Mouse (Mus musculus): Measurements from ENCODE around the gene Col27a1. TPM values are rescaled to one million over a fixed set of nuclear protein-coding genes. Genes with fewer than 3 reads are reported as not detected.

The Col27a1 gene
- total RNA-seq, 2 experiments from 2014 or later = 0.15 to 0.29 TPM

DNA sequence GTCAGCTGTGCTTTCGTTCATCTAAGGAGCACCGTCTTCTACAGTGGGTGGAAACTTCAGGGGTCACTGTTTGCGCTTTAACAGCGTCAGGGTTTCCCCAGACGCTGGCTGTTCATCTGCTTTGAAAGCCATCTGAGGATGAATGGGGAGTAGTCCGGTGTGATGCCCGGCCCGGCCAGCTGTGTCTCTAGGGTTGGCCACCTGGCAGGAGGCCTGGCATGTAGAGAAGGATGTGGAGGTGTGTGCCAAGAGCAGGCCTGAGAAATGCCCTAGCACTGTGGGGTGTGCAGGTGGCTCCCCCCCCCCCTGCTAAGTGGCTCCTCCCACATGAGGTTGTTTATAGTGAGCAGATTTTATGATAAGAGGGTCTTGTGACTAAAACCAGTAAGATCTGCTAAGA lies 8.4 kb downstream of the Col27a1 start:
- no peak for ATAC-seq (replicated peaks; ENCODE audit: poor library complexity)

GRCm38 (mm10) chr4:63225373-63225772 lies 11.6 kb downstream of the Col27a1 start:
- ATAC-seq (replicated peaks; ENCODE audit: poor library complexity) = no peak

- no peak for ATAC-seq (replicated peaks; ENCODE audit: poor library complexity)
Observed at GRCm38 (mm10) chr4:63226164-63226882, 12.5 kb downstream of the Col27a1 start.

- no peak for ATAC-seq (replicated peaks; ENCODE audit: poor library complexity)
Observed at GRCm38 (mm10) chr4:63226883-63227235, 13.1 kb downstream of the Col27a1 start.

- no peak for ATAC-seq (replicated peaks; ENCODE audit: poor library complexity)
Observed at GRCm38 (mm10) chr4:63228943-63229342, 15.1 kb downstream of the Col27a1 start.

GRCm38 (mm10) chr4:63229991-63230581 lies 16.3 kb downstream of the Col27a1 start:
- no peak for ATAC-seq (replicated peaks; ENCODE audit: poor library complexity)

- ATAC-seq (replicated peaks; ENCODE audit: poor library complexity) = no peak
Observed at GRCm38 (mm10) chr4:63231121-63231520, 17.3 kb downstream of the Col27a1 start.

DNA sequence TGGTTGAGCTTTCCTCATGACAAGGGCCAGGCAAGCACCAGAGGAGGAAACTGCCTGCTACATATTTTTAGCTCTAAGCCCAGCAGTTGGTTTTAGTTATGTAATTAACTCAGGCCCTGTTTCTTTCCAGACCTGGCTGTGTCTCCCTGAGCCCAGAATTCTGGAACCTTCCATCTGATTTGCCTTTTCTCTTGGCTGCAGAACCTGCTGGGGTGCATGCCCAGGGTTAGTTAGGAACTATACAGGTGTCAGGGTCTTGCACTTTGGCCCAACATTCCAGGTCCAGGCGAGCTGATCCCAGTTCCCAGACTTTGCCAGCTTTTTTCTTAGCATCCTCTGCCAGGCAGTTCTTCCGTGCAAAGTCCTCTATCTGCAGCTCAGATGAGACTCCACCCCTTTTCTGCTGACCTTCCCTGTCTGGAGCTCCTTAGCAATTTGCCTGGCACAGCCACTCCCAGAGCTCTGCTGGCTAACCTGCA lies 18.8 kb downstream of the Col27a1 start:
- ATAC-seq (replicated peaks; ENCODE audit: poor library complexity) = no peak

DNA sequence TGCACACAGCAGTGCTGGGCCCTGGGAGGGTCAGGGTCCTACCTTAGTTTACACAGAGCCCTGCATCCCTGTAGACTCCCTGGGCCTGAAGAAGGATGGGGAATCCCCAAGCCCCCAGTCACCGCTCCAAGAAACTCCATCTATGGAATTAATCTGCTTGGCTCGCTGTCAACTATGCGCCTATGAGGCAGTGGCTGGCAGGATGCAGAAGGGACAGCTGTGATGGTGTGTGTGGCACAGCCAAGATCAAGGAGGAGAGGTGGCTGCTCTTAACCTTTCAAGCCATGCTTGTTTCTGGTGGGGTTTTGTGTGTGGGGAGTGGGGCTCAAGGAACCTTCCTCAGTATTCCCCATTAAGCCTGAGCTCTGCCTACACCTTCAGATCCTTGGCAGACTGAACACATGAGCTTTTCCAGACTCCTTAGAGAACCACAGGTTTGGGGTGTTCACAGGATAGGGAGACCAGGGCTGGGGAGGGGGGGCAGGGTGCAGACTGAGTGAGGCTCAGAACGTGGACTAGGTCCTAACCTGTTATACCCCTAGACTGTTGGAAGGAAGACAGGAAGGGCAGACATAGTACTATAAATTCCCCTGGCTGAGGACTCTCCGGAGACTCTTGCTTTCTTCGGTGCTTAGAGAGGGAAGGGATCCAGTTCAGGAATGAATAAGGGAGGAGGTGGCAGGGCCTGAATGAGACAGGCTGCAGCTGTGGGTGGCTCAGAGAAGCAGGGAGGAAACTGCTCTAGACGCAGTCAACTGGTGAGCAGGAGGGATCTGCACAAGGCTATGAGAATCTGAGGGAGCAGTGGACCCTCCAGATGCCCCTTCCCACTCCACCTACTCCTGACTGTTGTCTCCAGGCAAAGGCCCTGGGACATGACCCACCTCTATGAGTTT lies 20.0 kb downstream of the Col27a1 start:
- no peak for ATAC-seq (replicated peaks; ENCODE audit: poor library complexity)

GRCm38 (mm10) chr4:63234852-63235251 lies 21.0 kb downstream of the Col27a1 start:
- ATAC-seq (replicated peaks; ENCODE audit: poor library complexity) = no peak

GRCm38 (mm10) chr4:63236235-63236634 lies 22.4 kb downstream of the Col27a1 start:
- no peak for ATAC-seq (replicated peaks; ENCODE audit: poor library complexity)

GRCm38 (mm10) chr4:63237225-63237624 lies 23.4 kb downstream of the Col27a1 start:
- no peak for ATAC-seq (replicated peaks; ENCODE audit: poor library complexity)

- no peak for ATAC-seq (replicated peaks; ENCODE audit: poor library complexity)
Observed at GRCm38 (mm10) chr4:63238141-63238540, 24.3 kb downstream of the Col27a1 start.

GRCm38 (mm10) chr4:63238722-63239121 lies 24.9 kb downstream of the Col27a1 start:
- no peak for ATAC-seq (replicated peaks; ENCODE audit: poor library complexity)

- ATAC-seq (replicated peaks; ENCODE audit: poor library complexity) = no peak
Observed at GRCm38 (mm10) chr4:63241031-63241430, 27.2 kb downstream of the Col27a1 start.

DNA sequence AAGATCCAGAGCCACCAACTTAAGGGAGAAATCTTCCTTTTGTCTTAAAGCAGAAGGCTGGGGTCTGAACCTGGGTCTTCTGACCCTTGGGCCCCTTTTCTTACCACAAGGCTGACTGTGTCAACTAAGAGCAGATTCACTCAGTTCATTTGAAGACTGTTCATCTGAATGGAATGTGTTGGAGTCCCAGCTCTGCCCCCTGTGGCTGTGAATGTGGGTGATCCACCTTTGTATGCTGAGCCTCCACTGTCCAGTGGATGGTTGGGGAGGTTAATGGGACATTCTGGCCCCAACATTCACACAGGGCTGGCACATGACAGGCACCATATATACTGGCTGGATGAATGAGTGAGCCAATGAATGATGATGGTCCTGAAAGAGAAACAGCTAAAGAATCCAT lies 34.2 kb downstream of the Col27a1 start:
- no peak for ATAC-seq (replicated peaks; ENCODE audit: poor library complexity)

DNA sequence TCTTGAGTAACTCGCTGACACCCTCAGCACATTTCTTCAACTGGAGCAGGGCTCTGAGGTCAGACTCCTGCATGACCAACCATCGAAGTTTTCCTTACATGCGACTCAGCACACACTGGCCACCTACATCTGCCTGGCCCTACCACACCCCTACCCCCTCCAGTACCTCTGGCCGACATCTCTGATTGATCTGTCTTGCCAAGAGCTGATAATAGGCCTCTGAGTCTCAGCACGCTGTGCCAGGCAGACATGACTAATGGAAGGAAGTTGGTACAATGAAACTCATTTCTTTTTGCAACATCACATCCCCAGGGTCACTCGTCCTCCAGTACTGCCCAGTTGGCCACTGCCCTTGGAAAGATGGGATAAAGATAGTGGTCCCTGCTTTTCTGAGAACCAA lies 35.1 kb downstream of the Col27a1 start:
- ATAC-seq (replicated peaks; ENCODE audit: poor library complexity) = no peak

GRCm38 (mm10) chr4:63251760-63252159 lies 38.0 kb downstream of the Col27a1 start:
- no peak for ATAC-seq (replicated peaks; ENCODE audit: poor library complexity)

- no peak for ATAC-seq (replicated peaks; ENCODE audit: poor library complexity)
Observed at GRCm38 (mm10) chr4:63253716-63254115, 39.9 kb downstream of the Col27a1 start.

DNA sequence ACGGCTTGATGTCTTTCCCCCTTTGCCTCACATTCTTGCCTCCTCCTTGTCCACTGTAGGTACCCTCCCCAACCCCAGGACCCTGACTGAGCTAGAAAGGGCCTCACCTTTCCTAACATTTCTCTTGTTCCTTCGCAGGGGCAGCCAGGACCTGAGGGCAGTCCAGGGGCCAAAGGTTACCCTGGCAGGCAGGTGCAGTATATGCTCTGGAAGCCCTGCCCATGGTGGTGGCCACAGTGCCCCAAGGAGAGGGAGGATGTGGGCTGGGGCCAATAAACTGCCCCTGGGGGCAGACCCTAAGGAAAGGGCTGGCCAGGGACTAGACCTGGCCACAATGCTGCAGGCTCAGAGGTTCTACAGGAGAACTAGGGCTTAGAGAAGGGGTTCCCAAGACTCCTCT lies 40.3 kb downstream of the Col27a1 start:
- ATAC-seq (replicated peaks; ENCODE audit: poor library complexity) = no peak

GRCm38 (mm10) chr4:63256371-63256770 lies 42.6 kb downstream of the Col27a1 start:
- ATAC-seq (replicated peaks; ENCODE audit: poor library complexity) = no peak

GRCm38 (mm10) chr4:63257346-63257745 lies 43.5 kb downstream of the Col27a1 start:
- ATAC-seq (replicated peaks; ENCODE audit: poor library complexity) = no peak

Measured in megakaryocyte progenitor cell, adult 5-6 weeks (primary cell).